Mouse (Mus musculus) NIH3T3 (cell line): ENCODE data around the gene Rnase10.
"Not testable (repeated sequence)": the region's sequence is repeated elsewhere in the genome, so short reads cannot be mapped to it uniquely, and the experiment has no call there.

Source experiments
- DNase-seq: peaks from one replicate; pipeline ENCODE4 v3.0.0-alpha.2; 2012; ENCODE audit warnings: low read depth

Gene Rnase10

GRCm38 (mm10) chr14:51014724-51015123, 7.2 kb downstream of the Rnase10 start:
- not testable (repeated sequence) for DNase-seq

GRCm38 (mm10) chr14:51015780-51016179, 8.2 kb downstream of the Rnase10 start:
- DNase-seq, result no peak

- DNase-seq, result peak; percentile 71
Observed at GRCm38 (mm10) chr14:51017256-51017655, 9.7 kb downstream of the Rnase10 start.

GRCm38 (mm10) chr14:51023457-51023856, 15.9 kb downstream of the Rnase10 start:
- no peak for DNase-seq

GRCm38 (mm10) chr14:51024820-51025219, 17.3 kb downstream of the Rnase10 start:
- no peak for DNase-seq

GRCm38 (mm10) chr14:51026391-51027133, 19.0 kb downstream of the Rnase10 start:
- DNase-seq, result peak; percentile 90

- DNase-seq, result no peak
Observed at GRCm38 (mm10) chr14:51027387-51028155, 20.0 kb downstream of the Rnase10 start.

GRCm38 (mm10) chr14:51035206-51035605, 27.7 kb downstream of the Rnase10 start:
- no peak for DNase-seq

- no peak for DNase-seq
Observed at GRCm38 (mm10) chr14:51036214-51036613, 28.7 kb downstream of the Rnase10 start.

- no peak for DNase-seq
Observed at GRCm38 (mm10) chr14:51041769-51042168, 34.2 kb downstream of the Rnase10 start, which contains the start of gene Rnase9. Rnase9 (minus strand) TSS chr14:51041869.

- no peak for DNase-seq
Observed at GRCm38 (mm10) chr14:51047846-51048245, 40.3 kb downstream of the Rnase10 start.

GRCm38 (mm10) chr14:51050063-51050462, 42.5 kb downstream of the Rnase10 start, which contains the start of gene Rnase11:
Rnase11 (minus strand) TSS chr14:51050163.
- DNase-seq, result no peak

- peak; percentile 45 for DNase-seq
Observed at GRCm38 (mm10) chr14:51051941-51052340, 44.4 kb downstream of the Rnase10 start.

- DNase-seq, result no peak
Observed at GRCm38 (mm10) chr14:51053176-51053575, 45.6 kb downstream of the Rnase10 start.

- DNase-seq, result no peak
Observed at GRCm38 (mm10) chr14:51054243-51055237, 47.0 kb downstream of the Rnase10 start.

GRCm38 (mm10) chr14:51057401-51057831, 49.9 kb downstream of the Rnase10 start, which contains the start of gene Rnase12:
Rnase12 (minus strand) TSS chr14:51057661.
- DNase-seq, result no peak
